Mouse (Mus musculus) frontal cortex, postnatal 10 days (tissue): ENCODE measurements around the gene Cobl.

ENCODE experiments used
- DNase-seq, 2 experiments: peaks; one replicate each; pipeline ENCODE4 v3.0.0; 2022; ENCODE audit warnings: low spot score in 2 of 2, mixed read lengths in 1 of 2

Gene Cobl

GRCm38 (mm10) chr11:12311419-12311818, 153.3 kb downstream of the Cobl start:
- no peak for DNase-seq

- no peak for DNase-seq
Measured at GRCm38 (mm10) chr11:12309423-12310023, 155.2 kb downstream of the Cobl start.

GRCm38 (mm10) chr11:12304879-12305278, 159.9 kb downstream of the Cobl start:
- no peak for DNase-seq

- no peak for DNase-seq
Measured at GRCm38 (mm10) chr11:12299701-12300446, 164.9 kb downstream of the Cobl start.

- DNase-seq: no peak
Measured at GRCm38 (mm10) chr11:12291654-12291935, 173.2 kb downstream of the Cobl start.

GRCm38 (mm10) chr11:12290911-12291653, 173.7 kb downstream of the Cobl start:
- peak; percentile 24 to 62 for DNase-seq

- DNase-seq: no peak
Measured at GRCm38 (mm10) chr11:12285319-12286021, 179.3 kb downstream of the Cobl start.

- DNase-seq: no peak
Measured at GRCm38 (mm10) chr11:12280711-12281110, 184.0 kb downstream of the Cobl start.

GRCm38 (mm10) chr11:12274276-12274675, 190.5 kb downstream of the Cobl start:
- DNase-seq: no peak

- no peak for DNase-seq
Measured at GRCm38 (mm10) chr11:12273726-12274125, 191.0 kb downstream of the Cobl start.

GRCm38 (mm10) chr11:12258411-12258810, 206.3 kb downstream of the Cobl start:
- no peak for DNase-seq

GRCm38 (mm10) chr11:12257324-12258118, 207.2 kb downstream of the Cobl start:
- DNase-seq: no peak

GRCm38 (mm10) chr11:12245327-12245915, 219.3 kb downstream of the Cobl start:
- no peak for DNase-seq

GRCm38 (mm10) chr11:12236341-12236740, 228.4 kb downstream of the Cobl start:
- DNase-seq: no peak

- DNase-seq: no peak
Measured at GRCm38 (mm10) chr11:12234876-12235275, 229.9 kb downstream of the Cobl start.

GRCm38 (mm10) chr11:12234126-12234525, 230.6 kb downstream of the Cobl start:
- DNase-seq: no peak

- DNase-seq: no peak
Measured at GRCm38 (mm10) chr11:12232743-12233125, 232.0 kb downstream of the Cobl start.

- DNase-seq: peak; percentile 41 to 51
Measured at GRCm38 (mm10) chr11:12232041-12232742, 232.6 kb downstream of the Cobl start.

GRCm38 (mm10) chr11:12231481-12232035, 233.2 kb downstream of the Cobl start:
- DNase-seq: peak; percentile 74

- no peak for DNase-seq
Measured at GRCm38 (mm10) chr11:12229411-12229810, 235.3 kb downstream of the Cobl start.
